Mouse (Mus musculus): ENCODE measurements around the gene Maco1. TPM values are rescaled to one million over a fixed set of nuclear protein-coding genes. Genes with fewer than 3 reads are reported as not detected.

Maco1 gene
- polyA plus RNA-seq, 1 experiment from 2014 or later = 91.9 TPM

- ATAC-seq (ENCODE audit: low FRiP score) = no peak
- no peak overlapping the region for H3K27ac ChIP-seq (replicated peaks)
- peaks cover 43% of the 10 kb centered on the region for H3K27me3 ChIP-seq (replicated peaks)
- H3K9me3 ChIP-seq (replicated peaks) = no peaks in the 10 kb centered on the region
- 8% methylated on average over 21 of the region's 21 CpGs for WGBS
- H3K4me3 ChIP-seq (replicated peaks) = peak overlapping the region; percentile 49
- no peaks in the 10 kb centered on the region for H3K36me3 ChIP-seq
- peaks cover 29% of the 10 kb centered on the region for H3K4me1 ChIP-seq
- H3K9ac ChIP-seq (replicated peaks) = peak overlapping the region; percentile 55
- H3K4me2 ChIP-seq = peak overlapping the region; percentile 94
Measured at GRCm38 (mm10) chr4:134768226-134768888, 84.8 kb downstream of the Maco1 start.

GRCm38 (mm10) chr4:134767426-134768225 lies 85.5 kb downstream of the Maco1 start, which contains the start of gene Ldlrap1:
Gene Ldlrap1 (minus strand): TSS chr4:134768024.
- Histone ChIP-seq H3K4me3 (replicated peaks) (peak within 1 kb of the TSS; percentile 49), H3K27ac (replicated peaks) (no peak within 1 kb of the TSS), H3K4me2 (peak within 1 kb of the TSS; percentile 94), H3K27me3 (replicated peaks) (peaks cover 43% of the 10 kb centered on the region), H3K36me3 (no peaks in the 10 kb centered on the region), H3K4me1 (peaks cover 25% of the 10 kb centered on the region), H3K9me3 (replicated peaks) (no peaks in the 10 kb centered on the region), H3K9ac (replicated peaks) (peak within 1 kb of the TSS; percentile 55)
- peak; percentile 71; the same call in 1 of the 2 replicates for ATAC-seq (ENCODE audit: low FRiP score)
- WGBS = under 1% methylated on average over 72 of the region's 80 CpGs

GRCm38 (mm10) chr4:134766904-134767425 lies 86.2 kb downstream of the Maco1 start:
- Histone ChIP-seq H3K27me3 (replicated peaks) (peaks cover 43% of the 10 kb centered on the region), H3K27ac (replicated peaks) (no peak overlapping the region), H3K4me2 (peak overlapping the region; percentile 94), H3K4me1 (peaks cover 25% of the 10 kb centered on the region), H3K9ac (replicated peaks) (peak overlapping the region; percentile 55), H3K9me3 (replicated peaks) (no peaks in the 10 kb centered on the region), H3K4me3 (replicated peaks) (peak overlapping the region; percentile 49), H3K36me3 (no peaks in the 10 kb centered on the region)
- WGBS = 3% methylated on average over 23 of the region's 23 CpGs
- no peak for ATAC-seq (ENCODE audit: low FRiP score)

- H3K4me3 ChIP-seq (replicated peaks) = no peak overlapping the region
- no peak overlapping the region for H3K27ac ChIP-seq (replicated peaks)
- no peak overlapping the region for H3K9ac ChIP-seq (replicated peaks)
- H3K9me3 ChIP-seq (replicated peaks) = no peaks in the 10 kb centered on the region
- peaks cover 43% of the 10 kb centered on the region for H3K27me3 ChIP-seq (replicated peaks)
- no peaks in the 10 kb centered on the region for H3K36me3 ChIP-seq
- WGBS = 72% methylated on average over 6 of the region's 6 CpGs
- ATAC-seq (ENCODE audit: low FRiP score) = no peak
- peaks cover 25% of the 10 kb centered on the region for H3K4me1 ChIP-seq
- peak overlapping the region; percentile 94 for H3K4me2 ChIP-seq
Measured at GRCm38 (mm10) chr4:134766277-134766676, 86.9 kb downstream of the Maco1 start.

GRCm38 (mm10) chr4:134764333-134764732 lies 88.8 kb downstream of the Maco1 start:
- H3K4me1 ChIP-seq = peaks cover 29% of the 10 kb centered on the region
- ATAC-seq (ENCODE audit: low FRiP score) = no peak
- no peaks in the 10 kb centered on the region for H3K9me3 ChIP-seq (replicated peaks)
- H3K4me3 ChIP-seq (replicated peaks) = no peak overlapping the region
- no peak overlapping the region for H3K9ac ChIP-seq (replicated peaks)
- WGBS = 82% methylated on average over 3 of the region's 3 CpGs
- H3K4me2 ChIP-seq = no peak overlapping the region
- peaks cover 38% of the 10 kb centered on the region for H3K27me3 ChIP-seq (replicated peaks)
- H3K36me3 ChIP-seq = no peaks in the 10 kb centered on the region
- no peak overlapping the region for H3K27ac ChIP-seq (replicated peaks)

- H3K27ac ChIP-seq (replicated peaks) = no peak overlapping the region
- H3K27me3 ChIP-seq (replicated peaks) = peaks cover 21% of the 10 kb centered on the region
- H3K36me3 ChIP-seq = no peaks in the 10 kb centered on the region
- no peak overlapping the region for H3K4me2 ChIP-seq
- H3K4me1 ChIP-seq = peaks cover 16% of the 10 kb centered on the region
- H3K9ac ChIP-seq (replicated peaks) = no peak overlapping the region
- no peak for ATAC-seq (ENCODE audit: low FRiP score)
- H3K9me3 ChIP-seq (replicated peaks) = no peaks in the 10 kb centered on the region
- H3K4me3 ChIP-seq (replicated peaks) = no peak overlapping the region
- 86% methylated on average over 6 of the region's 6 CpGs for WGBS
Measured at GRCm38 (mm10) chr4:134762360-134762759, 90.8 kb downstream of the Maco1 start.

GRCm38 (mm10) chr4:134760793-134761201 lies 92.3 kb downstream of the Maco1 start:
- 58% methylated on average over 9 of the region's 9 CpGs for WGBS
- Histone ChIP-seq H3K27ac (replicated peaks) (no peak overlapping the region), H3K27me3 (replicated peaks) (peaks cover 5% of the 10 kb centered on the region), H3K36me3 (no peaks in the 10 kb centered on the region), H3K9ac (replicated peaks) (no peak overlapping the region), H3K4me2 (no peak overlapping the region), H3K4me3 (replicated peaks) (no peak overlapping the region), H3K9me3 (replicated peaks) (no peaks in the 10 kb centered on the region), H3K4me1 (0 out of 2 replicates have a peak, but pooled peaks cover 8% of the 10 kb centered on the region)
- ATAC-seq (ENCODE audit: low FRiP score) = no peak

GRCm38 (mm10) chr4:134760281-134760680 lies 92.9 kb downstream of the Maco1 start:
- Histone ChIP-seq H3K4me2 (no peak overlapping the region), H3K27me3 (replicated peaks) (no peaks in the 10 kb centered on the region; the same call in none of the 2 replicates), H3K9ac (replicated peaks) (no peak overlapping the region), H3K27ac (replicated peaks) (no peak overlapping the region), H3K4me3 (replicated peaks) (no peak overlapping the region), H3K36me3 (no peaks in the 10 kb centered on the region), H3K9me3 (replicated peaks) (no peaks in the 10 kb centered on the region), H3K4me1 (0 out of 2 replicates have a peak, but pooled peaks cover 4% of the 10 kb centered on the region)
- ATAC-seq (ENCODE audit: low FRiP score) = no peak
- 81% methylated on average over 6 of the region's 6 CpGs for WGBS

GRCm38 (mm10) chr4:134759564-134759963 lies 93.6 kb downstream of the Maco1 start:
- Histone ChIP-seq H3K4me2 (no peak overlapping the region), H3K27me3 (replicated peaks) (no peaks in the 10 kb centered on the region; the same call in 1 of the 2 replicates), H3K27ac (replicated peaks) (no peak overlapping the region), H3K36me3 (no peaks in the 10 kb centered on the region), H3K4me1 (peaks cover 8% of the 10 kb centered on the region; the same call in 1 of the 2 replicates), H3K9me3 (replicated peaks) (no peaks in the 10 kb centered on the region), H3K9ac (replicated peaks) (no peak overlapping the region), H3K4me3 (replicated peaks) (no peak overlapping the region)
- ATAC-seq (ENCODE audit: low FRiP score) = no peak
- WGBS = 91% methylated on average over 7 of the region's 7 CpGs

GRCm38 (mm10) chr4:134758922-134759321 lies 94.2 kb downstream of the Maco1 start:
- ATAC-seq (ENCODE audit: low FRiP score) = no peak
- Histone ChIP-seq H3K4me1 (peaks cover 15% of the 10 kb centered on the region), H3K36me3 (no peaks in the 10 kb centered on the region), H3K27me3 (replicated peaks) (no peaks in the 10 kb centered on the region), H3K4me2 (no peak overlapping the region), H3K9ac (replicated peaks) (no peak overlapping the region), H3K27ac (replicated peaks) (no peak overlapping the region), H3K4me3 (replicated peaks) (no peak overlapping the region), H3K9me3 (replicated peaks) (no peaks in the 10 kb centered on the region)
- 93% methylated on average over 14 of the region's 14 CpGs for WGBS

- Histone ChIP-seq H3K27me3 (replicated peaks) (no peaks in the 10 kb centered on the region), H3K9me3 (replicated peaks) (no peaks in the 10 kb centered on the region), H3K9ac (replicated peaks) (no peak overlapping the region), H3K27ac (replicated peaks) (no peak overlapping the region), H3K4me3 (replicated peaks) (no peak overlapping the region), H3K36me3 (no peaks in the 10 kb centered on the region), H3K4me1 (peaks cover 19% of the 10 kb centered on the region), H3K4me2 (no peak overlapping the region)
- no peak for ATAC-seq (ENCODE audit: low FRiP score)
- 80% methylated on average over 4 of the region's 4 CpGs for WGBS
Measured at GRCm38 (mm10) chr4:134758367-134758766, 94.8 kb downstream of the Maco1 start.
